Mouse (Mus musculus) kidney, adult 2 months (tissue): ENCODE data around the gene Ankle1.

ENCODE experiments used
- CTCF ChIP-seq: fragments of 200-500 bp; conservative IDR thresholded peaks from 2 replicates; pipeline ENCODE4 v1.5.1; 2011; ENCODE audit warnings: low read depth, mild to moderate bottlenecking, control low read depth, low read length, moderate library complexity, mixed read lengths; ENCODE audit not compliant: insufficient read depth, insufficient read length
- POLR2A ChIP-seq: fragments of 200-500 bp; IDR thresholded peaks from one replicate; pipeline ENCODE4 v1.6.1; 2011; ENCODE audit warnings: low read depth, low read length, control low read depth

- TF ChIP-seq CTCF (no peak), POLR2A (no peak)
Measured at GRCm38 (mm10) chr8:71383860-71384259, 21.9 kb upstream of the Ankle1 start.
